Mouse (Mus musculus) ES-E14 (cell line): Measurements from ENCODE around the gene Tmem141. TPM values are rescaled to one million over a fixed set of nuclear protein-coding genes. Genes with fewer than 3 reads are reported as not detected.

Experiments used
- DNase-seq: peaks from one replicate; pipeline ENCODE4 v3.0.0-alpha.2; 2013; ENCODE audit warnings: low read depth, low spot score
- H3K27ac ChIP-seq: 2 replicates; pipeline ENCODE4 v1.5.1; 2012; ENCODE audit warnings: low read depth, mild to moderate bottlenecking, low read length, moderate library complexity, mixed read lengths; ENCODE audit not compliant: poor library complexity, insufficient read depth, severe bottlenecking
- H3K36me3 ChIP-seq: 2 replicates; pipeline ENCODE4 v1.6.1; 2012; ENCODE audit warnings: mild to moderate bottlenecking, low read length, moderate library complexity, mixed read lengths; ENCODE audit not compliant: control insufficient read depth, poor library complexity, insufficient read depth, severe bottlenecking
- H3K4me1 ChIP-seq, 2 experiments: fragments of 150-350 bp in 1 of 2; sonication (generic) in 1 of 2; 2 replicates each; pipeline ENCODE4 v1.6.1; 2012; ENCODE audit warnings: low read length in 2 of 2, mild to moderate bottlenecking in 1 of 2, mixed read lengths in 1 of 2; ENCODE audit not compliant: control insufficient read depth in 2 of 2, insufficient read depth in 2 of 2, poor library complexity in 1 of 2
- H3K4me3 ChIP-seq, 2 experiments: fragments of 150-350 bp in 1 of 2; sonication (generic) in 1 of 2; 2 replicates each; pipeline ENCODE4 v1.5.1; 2012; ENCODE audit warnings: low read length in 2 of 2, low read depth in 1 of 2, mild to moderate bottlenecking in 1 of 2, mixed read lengths in 1 of 2; ENCODE audit not compliant: insufficient read depth in 1 of 2, poor library complexity in 1 of 2, severe bottlenecking in 1 of 2
- H3K9ac ChIP-seq: 2 replicates; pipeline ENCODE4 v1.6.1; 2012; ENCODE audit warnings: low read depth, mild to moderate bottlenecking, low read length, mixed read lengths; ENCODE audit not compliant: poor library complexity, insufficient read depth, severe bottlenecking
- H3K9me3 ChIP-seq: fragments of 150-350 bp; sonication (generic); 2 replicates; pipeline ENCODE4 v1.6.1; 2012; ENCODE audit warnings: low read depth, mild to moderate bottlenecking, low read length; ENCODE audit not compliant: control insufficient read depth, insufficient read depth
- CHD2 ChIP-seq: IDR thresholded peaks from 2 replicates; pipeline ENCODE4 v1.6.1; 2014; ENCODE audit warnings: mild to moderate bottlenecking, low read depth, low read length, inconsistent platforms
- HCFC1 ChIP-seq: IDR thresholded peaks from 2 replicates; pipeline ENCODE4 v1.6.1; 2012; ENCODE audit warnings: low read length, inconsistent platforms, borderline replicate concordance; ENCODE audit not compliant: insufficient read depth
- MAFK ChIP-seq: IDR thresholded peaks from 2 replicates; pipeline ENCODE4 v1.6.1; 2014; ENCODE audit warnings: mild to moderate bottlenecking, low read depth, low read length, inconsistent platforms; ENCODE audit not compliant: insufficient read depth
- ZC3H11A ChIP-seq: IDR thresholded peaks from 2 replicates; pipeline ENCODE4 v1.6.1; 2012; ENCODE audit warnings: low read depth, mild to moderate bottlenecking, inconsistent platforms, low read length, borderline replicate concordance
- ZNF384 ChIP-seq: IDR thresholded peaks from 2 replicates; pipeline ENCODE4 v1.6.1; 2012; ENCODE audit warnings: low read depth, low read length, inconsistent platforms
- in situ Hi-C, 2 experiments: fragments of 600-800 bp; cut with MboI; formaldehyde crosslinking; loops; one replicate each; pipeline ENCODE4 v1.15.1; 2025; ENCODE audit warnings: low sequenced_read_pairs in 2 of 2, inconsistent platforms in 1 of 2; ENCODE audit not compliant: unreplicated experiment in 2 of 2
- total RNA-seq: library from RNA; depleted of rRNA; stranded (reverse); fragments of 300-350 nt; gene quantifications from 2 replicates; pipeline ENCODE4 v1.2.3, GENCODE M21; 2012

Tmem141 gene
- total RNA-seq, 1 experiment: 6.7 TPM

GRCm38 (mm10) chr2:25633616-25634015 is 11.8 kb upstream of the Tmem141 start:
- Histone ChIP-seq H3K9ac (no peak overlapping the region), H3K36me3 (no peaks in the 10 kb centered on the region), H3K27ac (no peak overlapping the region), H3K4me1 (no peaks in the 10 kb centered on the region), H3K9me3 (no peaks in the 10 kb centered on the region), H3K4me3 (no peak overlapping the region)
- TF ChIP-seq HCFC1 (no peak), ZC3H11A (no peak), ZNF384 (no peak), CHD2 (no peak), MAFK (no peak)
- in situ Hi-C loops: no loop called here
- no peak for DNase-seq

GRCm38 (mm10) chr2:25628738-25629137 is 6.9 kb upstream of the Tmem141 start:
- no peak overlapping the region for H3K27ac ChIP-seq
- in situ Hi-C loops: no loop called here
- DNase-seq: no peak
- no peaks in the 10 kb centered on the region for H3K4me1 ChIP-seq
- H3K4me3 ChIP-seq: no peak overlapping the region
- H3K9ac ChIP-seq: no peak overlapping the region
- H3K9me3 ChIP-seq: no peaks in the 10 kb centered on the region
- TF ChIP-seq ZC3H11A: no peak
- no peak for TF ChIP-seq ZNF384
- TF ChIP-seq CHD2: no peak
- TF ChIP-seq HCFC1: no peak
- TF ChIP-seq MAFK: no peak
- H3K36me3 ChIP-seq: no peaks in the 10 kb centered on the region

GRCm38 (mm10) chr2:25627811-25628210 is 6.0 kb upstream of the Tmem141 start, which contains the start of gene Fcna:
Gene Fcna, minus strand, starts transcription at chr2:25628030.
- H3K27ac ChIP-seq: no peak within 1 kb of the TSS
- no peak for DNase-seq
- H3K4me1 ChIP-seq: no peaks in the 10 kb centered on the region
- no peaks in the 10 kb centered on the region for H3K36me3 ChIP-seq
- H3K9me3 ChIP-seq: no peaks in the 10 kb centered on the region
- no peak for TF ChIP-seq CHD2
- TF ChIP-seq ZC3H11A: no peak
- no peak for TF ChIP-seq HCFC1
- TF ChIP-seq ZNF384: no peak
- TF ChIP-seq MAFK: no peak
- H3K4me3 ChIP-seq: no peak within 1 kb of the TSS
- no peak within 1 kb of the TSS for H3K9ac ChIP-seq
- in situ Hi-C loops: no loop called here

GRCm38 (mm10) chr2:25625986-25626385 is 4.2 kb upstream of the Tmem141 start:
- H3K4me3 ChIP-seq: no peak overlapping the region
- DNase-seq: no peak
- H3K36me3 ChIP-seq: no peaks in the 10 kb centered on the region
- H3K9me3 ChIP-seq: no peaks in the 10 kb centered on the region
- no peaks in the 10 kb centered on the region; a peak in 1 of 4 replicates for H3K4me1 ChIP-seq
- no peak overlapping the region for H3K27ac ChIP-seq
- no peak overlapping the region for H3K9ac ChIP-seq
- in situ Hi-C loops: no loop called here
- TF ChIP-seq MAFK: no peak
- TF ChIP-seq ZC3H11A: no peak
- TF ChIP-seq CHD2: no peak
- TF ChIP-seq HCFC1: no peak
- TF ChIP-seq ZNF384: no peak

GRCm38 (mm10) chr2:25620852-25621228 is 965 bp downstream of the Tmem141 start:
- in situ Hi-C loops: no loop called here
- Histone ChIP-seq H3K36me3 (no peaks in the 10 kb centered on the region; the same call in 1 of the 2 replicates), H3K4me1 (no peaks in the 10 kb centered on the region; a peak in 1 of 4 replicates), H3K4me3 (no peak overlapping the region), H3K9ac (no peak overlapping the region), H3K9me3 (no peaks in the 10 kb centered on the region), H3K27ac (no peak overlapping the region)
- DNase-seq: no peak
- TF ChIP-seq HCFC1 (no peak), MAFK (no peak), CHD2 (no peak)
